Mouse (Mus musculus): ENCODE measurements around the gene St6gal1.

DNA sequence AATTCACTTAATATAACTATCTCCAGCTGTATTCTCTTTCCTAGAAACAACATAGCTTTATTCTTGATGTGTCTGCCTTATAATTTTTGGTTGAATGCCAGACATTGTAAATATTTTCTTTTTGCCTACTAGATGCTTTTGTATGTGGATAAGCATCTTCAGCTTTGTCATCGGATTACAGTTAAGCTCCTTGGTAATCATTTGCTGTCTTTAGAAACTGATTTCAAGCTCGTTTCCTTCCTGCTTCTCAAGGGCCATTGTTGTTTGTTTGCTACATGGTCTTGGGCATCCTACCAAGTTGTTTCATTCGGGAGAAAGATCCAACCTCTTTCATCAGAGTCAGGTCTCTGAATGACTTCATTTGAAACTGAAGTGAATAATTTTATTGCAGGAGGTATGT lies 144.6 kb downstream of the St6gal1 start:
- TF ChIP-seq CTCF (IDR thresholded peaks at IDR 0.05; ENCODE audit: extremely low read depth, insufficient read depth, low read length) (no peak), POLR2A (IDR thresholded peaks at IDR 0.05; ENCODE audit: extremely low read depth, insufficient read depth, low read length) (no peak)
